Mouse (Mus musculus): Measurements from ENCODE around the gene Zbtb20.

GRCm38 (mm10) chr16:43394013-43394568 is 518.4 kb downstream of the Zbtb20 start:
- TF ChIP-seq EP300 (IDR thresholded peaks at IDR 0.05): no peak
- TF ChIP-seq CTCF (IDR thresholded peaks at IDR 0.05): no peak
